Mouse (Mus musculus): Measurements from ENCODE around the gene Vmn1r78. TPM values are rescaled to one million over a fixed set of nuclear protein-coding genes. Genes with fewer than 3 reads are reported as not detected.
"Not testable (repeated sequence)": the region's sequence is repeated elsewhere in the genome, so short reads cannot be mapped to it uniquely, and the experiment has no call there.

Gene Vmn1r78
- not detected for total RNA-seq (2021)
- long read RNA-seq, experiment 1: 0 reads
- long read RNA-seq, experiment 2: 0 reads

- DNase-seq: no peak
These were observed at the start of gene Vmn1r78 for GRCm38 (mm10) chr7:12149957-12150356. TSS of gene Vmn1r78 (plus strand) at chr7:12150257.

- not testable (repeated sequence) for DNase-seq
These were observed 6.4 kb downstream of the Vmn1r78 start for GRCm38 (mm10) chr7:12156463-12156862.

GRCm38 (mm10) chr7:12170979-12171378 lies 20.9 kb downstream of the Vmn1r78 start, which contains the start of gene Vmn1r79:
TSS of gene Vmn1r79 (plus strand) at chr7:12171279.
- not testable (repeated sequence) for DNase-seq

- peak; percentile 3 to 51 for DNase-seq
These were observed 22.9 kb downstream of the Vmn1r78 start for GRCm38 (mm10) chr7:12172926-12173325.

GRCm38 (mm10) chr7:12188986-12189385 lies 38.9 kb downstream of the Vmn1r78 start, which contains the start of gene Vmn1r80:
TSS of gene Vmn1r80 (plus strand) at chr7:12189286.
- DNase-seq: no peak

- DNase-seq: no peak
These were observed 54.1 kb downstream of the Vmn1r78 start for GRCm38 (mm10) chr7:12204141-12204540.

Other genes starting within 250 kb of the Vmn1r78 start
- gene Vmn1r76, start 212.0 kb upstream of the Vmn1r78 start, total RNA-seq (2021): not detected
- not detected for gene Vmn1r77, start 113.5 kb upstream of the Vmn1r78 start, total RNA-seq (2021)
- not detected for gene Vmn1r79, start 21.0 kb downstream of the Vmn1r78 start, total RNA-seq (2021)
- gene Vmn1r80, start 39.0 kb downstream of the Vmn1r78 start, total RNA-seq (2021): not detected
- gene Vmn1r81, start 118.0 kb downstream of the Vmn1r78 start, total RNA-seq (2021): not detected
- not detected for gene Vmn1r82, start 150.2 kb downstream of the Vmn1r78 start, total RNA-seq (2021)
- gene Vmn1r83, start 179.2 kb downstream of the Vmn1r78 start, total RNA-seq (2021): not detected
- not detected for gene Vmn1r84, start 219.0 kb downstream of the Vmn1r78 start, total RNA-seq (2021)

Data from adrenal gland, postnatal 36 days (tissue).